Mouse (Mus musculus) spleen, adult 2 months (tissue): ENCODE data around the gene Wfdc1. TPM values are rescaled to one million over a fixed set of nuclear protein-coding genes. Genes with fewer than 3 reads are reported as not detected.

Source experiments
- DNase-seq, 2 experiments: peaks; one replicate each; pipeline versions ENCODE4 v3.0.0 to v3.0.0-alpha.2; 2012 to 2021; ENCODE audit warnings: low spot score in 2 of 2, low read depth in 1 of 2
- H3K27ac ChIP-seq: fragments of 200-500 bp; 2 replicates; pipeline ENCODE4 v1.5.1; 2012; ENCODE audit warnings: low read length, inconsistent platforms; ENCODE audit not compliant: insufficient read depth
- H3K27me3 ChIP-seq: fragments of 200-500 bp; 2 replicates; pipeline ENCODE4 v1.6.1; 2012; ENCODE audit warnings: mild to moderate bottlenecking, moderate library complexity, low read length, inconsistent platforms; ENCODE audit not compliant: control insufficient read depth, insufficient read depth
- H3K36me3 ChIP-seq: fragments of 200-500 bp; 2 replicates; pipeline ENCODE4 v1.6.1; 2012; ENCODE audit warnings: mild to moderate bottlenecking, low read length, inconsistent platforms; ENCODE audit not compliant: control insufficient read depth, insufficient read depth
- H3K4me1 ChIP-seq: fragments of 200-500 bp; 2 replicates; pipeline ENCODE4 v1.6.1; 2011; ENCODE audit warnings: inconsistent platforms; ENCODE audit not compliant: control insufficient read depth, insufficient read depth, insufficient read length
- H3K4me3 ChIP-seq: fragments of 200-500 bp; 2 replicates; pipeline ENCODE4 v1.5.1; 2011; ENCODE audit warnings: mild to moderate bottlenecking, inconsistent platforms; ENCODE audit not compliant: insufficient read depth, insufficient read length; ENCODE audit errors: extremely low read depth
- CTCF ChIP-seq: fragments of 200-500 bp; IDR thresholded peaks from 2 replicates; pipeline ENCODE4 v1.5.1; 2011; ENCODE audit warnings: mild to moderate bottlenecking, inconsistent platforms; ENCODE audit not compliant: insufficient read depth, insufficient read length, insufficient replicate concordance; ENCODE audit errors: extremely low read depth
- POLR2A ChIP-seq: fragments of 200-500 bp; IDR thresholded peaks from 2 replicates; pipeline ENCODE4 v1.6.1; 2011; ENCODE audit warnings: low read depth, low read length, inconsistent platforms
- WGBS: fragments of 180-500 bp; shearing (Covaris S2); methylation state at CpG from one replicate; pipeline ENCODE4 v1.1.7; 2018; 5-methylcytosine and 5-hydroxymethylcytosine counted together
- polyA plus RNA-seq: library from polyadenylated mRNA; depleted of rRNA; stranded (reverse); fragments of >200 nt; gene quantifications from 2 replicates; pipeline ENCODE4 v1.2.3, GENCODE M21; 2012

Wfdc1 gene
- polyA plus RNA-seq, 1 experiment, result 5.8 TPM

GRCm38 (mm10) chr8:119646197-119646596 is 20.0 kb upstream of the Wfdc1 start:
- no peak for DNase-seq
- Histone ChIP-seq H3K27me3 (no peaks in the 10 kb centered on the region), H3K27ac (no peak overlapping the region), H3K4me3 (no peak overlapping the region), H3K36me3 (no peaks in the 10 kb centered on the region), H3K4me1 (no peaks in the 10 kb centered on the region)
- 62% methylated on average over 3 of the region's 3 CpGs for WGBS
- TF ChIP-seq CTCF (no peak), POLR2A (no peak)

- H3K4me1 ChIP-seq, result no peaks in the 10 kb centered on the region
- WGBS, result 82% methylated on average over 7 of the region's 7 CpGs
- H3K4me3 ChIP-seq, result no peak overlapping the region
- no peaks in the 10 kb centered on the region for H3K36me3 ChIP-seq
- DNase-seq, result no peak
- TF ChIP-seq CTCF, result no peak
- TF ChIP-seq POLR2A, result no peak
- no peaks in the 10 kb centered on the region for H3K27me3 ChIP-seq
- H3K27ac ChIP-seq, result no peak overlapping the region
These were observed 19.3 kb upstream of the Wfdc1 start for GRCm38 (mm10) chr8:119646846-119647245.

GRCm38 (mm10) chr8:119651324-119651723 is 14.8 kb upstream of the Wfdc1 start:
- WGBS, result 60% methylated on average over 2 of the region's 2 CpGs
- TF ChIP-seq POLR2A (no peak), CTCF (no peak)
- Histone ChIP-seq H3K4me1 (no peaks in the 10 kb centered on the region), H3K27me3 (no peaks in the 10 kb centered on the region), H3K36me3 (no peaks in the 10 kb centered on the region), H3K4me3 (no peak overlapping the region), H3K27ac (no peak overlapping the region)
- no peak for DNase-seq

GRCm38 (mm10) chr8:119656709-119657464 is 9.3 kb upstream of the Wfdc1 start:
- Histone ChIP-seq H3K4me1 (no peaks in the 10 kb centered on the region; the same call in 1 of the 2 replicates), H3K27me3 (no peaks in the 10 kb centered on the region), H3K36me3 (no peaks in the 10 kb centered on the region), H3K4me3 (no peak overlapping the region), H3K27ac (no peak overlapping the region)
- DNase-seq, result no peak
- WGBS, result 49% methylated on average over 5 of the region's 5 CpGs
- TF ChIP-seq POLR2A (no peak), CTCF (peak; percentile 15; the same call in 1 of the 2 replicates)

GRCm38 (mm10) chr8:119661081-119661480 is 5.1 kb upstream of the Wfdc1 start:
- no peak overlapping the region for H3K27ac ChIP-seq
- no peaks in the 10 kb centered on the region for H3K27me3 ChIP-seq
- no peak overlapping the region for H3K4me3 ChIP-seq
- no peaks in the 10 kb centered on the region; the same call in 1 of the 2 replicates for H3K4me1 ChIP-seq
- no peak for TF ChIP-seq CTCF
- TF ChIP-seq POLR2A, result no peak
- no peaks in the 10 kb centered on the region for H3K36me3 ChIP-seq
- 67% methylated on average over 9 of the region's 9 CpGs for WGBS
- no peak for DNase-seq

- Histone ChIP-seq H3K36me3 (no peaks in the 10 kb centered on the region), H3K27ac (no peak overlapping the region), H3K4me3 (no peak overlapping the region), H3K4me1 (no peaks in the 10 kb centered on the region; the same call in 1 of the 2 replicates), H3K27me3 (no peaks in the 10 kb centered on the region)
- TF ChIP-seq POLR2A (no peak), CTCF (no peak)
- no peak for DNase-seq
- 66% methylated on average over 6 of the region's 6 CpGs for WGBS
These were observed 4.3 kb upstream of the Wfdc1 start for GRCm38 (mm10) chr8:119661892-119662291.

GRCm38 (mm10) chr8:119663440-119663839 is 2.7 kb upstream of the Wfdc1 start:
- Histone ChIP-seq H3K4me3 (no peak overlapping the region), H3K36me3 (no peaks in the 10 kb centered on the region), H3K4me1 (no peaks in the 10 kb centered on the region; the same call in 1 of the 2 replicates), H3K27me3 (no peaks in the 10 kb centered on the region), H3K27ac (no peak overlapping the region)
- DNase-seq, result no peak
- 85% methylated on average over 11 of the region's 11 CpGs for whole genome bisulfite sequencing
- no peak for TF ChIP-seq POLR2A
- TF ChIP-seq CTCF, result no peak
